Mouse (Mus musculus) liver, embryonic 11.5 days (tissue): ENCODE results near the gene Fosb. TPM values are rescaled to one million over a fixed set of nuclear protein-coding genes. Genes with fewer than 3 reads are reported as not detected.

Experiments
- ATAC-seq: fragments of 200-750 bp; cut with Nextera tagmentation; replicated peaks from 2 replicates; pipeline ENCODE4 v1.8.0; 2017; ENCODE audit warnings: moderate number of reproducible peaks, mild to moderate bottlenecking, moderate TSS enrichment, moderate library complexity; ENCODE audit not compliant: low FRiP score
- DNase-seq: peaks from one replicate; pipeline ENCODE4 v3.0.0-alpha.2; 2017; ENCODE audit warnings: low spot score
- H3K27ac ChIP-seq: fragments of 300-500 bp; sonication (generic); 2 replicates; pipeline ENCODE4 v1.5.1; 2014; ENCODE audit warnings: mild to moderate bottlenecking, low read depth, low read length, control low read depth
- H3K27me3 ChIP-seq: fragments of 300-500 bp; sonication (generic); replicated peaks from 2 replicates; pipeline ENCODE4 v1.6.1; 2014; ENCODE audit warnings: low read length, mixed read lengths; ENCODE audit not compliant: control insufficient read depth, insufficient read depth
- H3K36me3 ChIP-seq: fragments of 300-500 bp; sonication (generic); 2 replicates; pipeline ENCODE4 v1.6.1; 2014; ENCODE audit warnings: mild to moderate bottlenecking, low read length, moderate library complexity, mixed read lengths; ENCODE audit not compliant: control insufficient read depth, insufficient read depth
- H3K4me1 ChIP-seq: fragments of 300-500 bp; sonication (generic); replicated peaks from 2 replicates; pipeline ENCODE4 v1.6.1; 2014; ENCODE audit warnings: low read length, mixed read lengths; ENCODE audit not compliant: control insufficient read depth, insufficient read depth
- H3K4me2 ChIP-seq: fragments of 300-500 bp; sonication (generic); 2 replicates; pipeline ENCODE4 v1.6.1; 2014; ENCODE audit warnings: mild to moderate bottlenecking, control low read depth, moderate library complexity
- H3K4me3 ChIP-seq: fragments of 300-500 bp; sonication (generic); 2 replicates; pipeline ENCODE4 v1.5.1; 2014; ENCODE audit warnings: low read depth, low read length, control low read depth
- H3K9ac ChIP-seq: fragments of 300-500 bp; sonication (generic); 2 replicates; pipeline ENCODE4 v1.6.1; 2014; ENCODE audit warnings: low read depth, low read length, control low read depth
- H3K9me3 ChIP-seq: fragments of 300-500 bp; sonication (generic); 2 replicates; pipeline ENCODE4 v1.6.1; 2016; ENCODE audit warnings: low read length, inconsistent platforms, mixed read lengths; ENCODE audit not compliant: control insufficient read depth
- WGBS: fragments of 180-500 bp; shearing (Covaris S2); extraction: QIAGEN DNeasy Blood & Tissue Kit; methylation state at CpG from one replicate; pipeline ENCODE4 v1.1.7; 2014; 5-methylcytosine and 5-hydroxymethylcytosine counted together
- polyA plus RNA-seq: library from polyadenylated mRNA; unstranded; fragments of >200 nt; fragmentation: Nextera tagmentation; extraction: Ambion mirVana; gene quantifications from 2 replicates; pipeline ENCODE4 v1.2.1, GENCODE M21; 2014

The Fosb gene
- polyA plus RNA-seq, 1 experiment from 2014 or later: 0.07 TPM

DNA sequence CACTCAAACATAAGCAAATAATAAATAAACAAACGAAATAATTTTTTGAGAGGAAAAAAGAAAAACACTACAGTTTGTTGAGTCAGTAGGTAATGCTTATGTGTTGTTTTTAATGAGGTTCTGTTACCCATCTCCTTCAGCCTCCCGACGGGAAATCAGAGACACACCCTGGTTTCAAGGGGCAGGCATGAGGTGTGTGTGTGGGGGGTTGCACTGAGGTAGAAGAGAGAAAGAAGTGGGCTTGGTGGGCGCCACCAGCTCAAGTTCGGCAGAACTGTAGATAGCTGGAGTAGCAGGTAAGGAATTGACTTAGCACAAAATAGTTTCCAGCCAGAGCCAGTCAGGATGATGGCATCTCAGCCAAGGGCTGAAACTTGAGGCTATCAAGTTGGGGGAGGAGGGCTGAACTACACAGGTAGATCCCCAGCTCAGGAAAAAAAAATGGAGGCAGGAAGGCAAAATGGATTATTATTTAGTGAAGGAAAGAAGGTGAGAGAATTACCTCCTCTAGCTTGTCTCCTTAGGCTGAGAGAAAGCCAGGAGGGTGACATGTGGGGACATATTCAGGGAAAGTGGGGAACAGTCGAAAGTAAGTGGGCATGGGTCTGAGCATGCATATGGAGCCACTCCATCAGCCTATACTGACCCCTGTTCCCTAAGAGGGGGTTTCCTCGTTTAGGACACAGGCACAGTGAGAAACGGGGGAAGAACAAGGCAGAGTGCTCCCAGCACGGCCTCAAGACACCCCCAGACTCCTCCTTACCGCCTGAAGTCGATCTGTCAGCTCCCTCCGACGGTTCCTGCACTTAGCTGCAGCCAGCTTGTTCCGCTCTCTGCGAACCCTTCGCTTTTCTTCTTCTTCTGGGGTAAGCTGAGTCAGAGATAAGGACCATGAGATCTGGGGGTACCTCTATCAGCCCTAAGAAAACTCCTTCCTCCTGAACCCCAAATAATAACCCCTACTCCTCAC, 3.8 kb downstream of the Fosb start:
- peaks cover 14% of the 10 kb centered on the region for H3K4me1 ChIP-seq
- 48% methylated on average over 16 of the region's 16 CpGs for WGBS

DNA sequence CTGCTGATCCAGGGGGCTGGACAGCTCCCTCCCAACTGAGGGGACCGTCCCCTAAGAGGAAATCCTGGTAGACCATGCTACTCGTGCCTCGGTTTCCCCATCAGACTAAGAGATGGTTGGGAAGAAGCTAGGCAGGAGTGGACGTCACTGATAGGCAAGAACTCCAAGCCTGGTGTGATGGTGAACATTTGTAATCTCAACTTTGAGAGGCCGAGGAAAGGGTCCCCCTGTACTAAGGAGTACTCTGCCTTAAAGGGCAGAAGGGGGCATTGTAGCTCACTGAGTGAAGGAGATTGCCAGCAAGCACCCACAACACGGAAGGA, 4.5 kb downstream of the Fosb start:
- no peak overlapping the region for H3K27ac ChIP-seq
- H3K4me1 ChIP-seq: peaks cover 12% of the 10 kb centered on the region
- H3K36me3 ChIP-seq: no peaks in the 10 kb centered on the region
- H3K9ac ChIP-seq: no peak overlapping the region
- peak overlapping the region; percentile 36; the same call in 1 of the 2 replicates for H3K4me3 ChIP-seq
- peaks cover 63% of the 10 kb centered on the region for H3K27me3 ChIP-seq
- DNase-seq (no peak), ATAC-seq (no peak)
- 9% methylated on average over 6 of the region's 6 CpGs for WGBS
- H3K9me3 ChIP-seq: no peaks in the 10 kb centered on the region
- H3K4me2 ChIP-seq: peak overlapping the region; percentile 59; the same call in 1 of the 2 replicates

More for the DNA sequence above, 3.8 kb downstream of the Fosb start:
- Histone ChIP-seq H3K9ac (no peak overlapping the region), H3K4me3 (no peak overlapping the region), H3K27ac (no peak overlapping the region), H3K36me3 (no peaks in the 10 kb centered on the region), H3K9me3 (no peaks in the 10 kb centered on the region), H3K4me2 (no peak overlapping the region), H3K27me3 (peaks cover 63% of the 10 kb centered on the region)
- ATAC-seq (no peak), DNase-seq (no peak)

DNA sequence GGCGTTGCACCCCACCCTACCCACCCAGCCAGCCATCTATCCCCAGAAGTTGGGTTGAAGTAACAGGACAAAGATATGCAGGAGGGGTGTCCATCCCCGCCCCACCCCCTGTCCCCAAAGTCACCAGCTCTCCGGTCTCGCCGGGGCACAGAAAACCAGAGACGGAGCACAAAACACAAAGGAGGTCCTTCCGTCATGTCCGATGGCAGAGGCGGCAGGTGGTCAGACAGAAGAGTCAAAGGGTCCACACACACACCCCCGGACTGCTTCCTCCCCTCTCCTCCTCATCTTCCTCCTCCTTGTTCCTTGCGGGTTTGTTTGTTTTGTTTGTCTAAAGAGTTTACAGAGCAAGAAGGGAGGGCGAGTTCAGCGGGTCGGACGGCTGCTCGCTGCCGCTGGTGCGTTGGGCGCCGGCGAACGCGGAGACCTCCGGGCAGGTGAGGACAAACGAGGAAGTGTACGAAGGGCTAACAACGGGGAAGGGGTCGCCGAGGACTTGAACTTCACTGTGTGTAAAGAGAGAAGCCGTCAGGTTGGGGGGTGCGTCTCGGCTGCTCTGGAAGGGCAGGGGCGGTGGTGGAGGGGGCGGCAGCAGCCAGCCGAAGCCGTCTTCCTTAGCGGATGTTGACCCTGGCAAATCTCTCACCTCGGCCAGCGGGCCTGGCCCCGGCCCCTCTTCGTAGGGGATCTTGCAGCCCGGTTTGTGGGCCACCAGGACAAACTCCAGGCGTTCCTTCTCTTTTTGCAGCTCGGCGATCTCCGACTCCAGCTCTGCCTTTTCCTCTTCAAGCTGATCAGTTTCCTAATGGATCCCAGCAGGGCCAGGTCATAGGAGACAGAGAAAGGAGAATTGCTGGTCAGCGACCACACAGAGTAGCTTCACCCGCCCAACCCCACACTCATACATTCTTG, 5.1 kb downstream of the Fosb start:
- no peak for ATAC-seq
- H3K4me3 ChIP-seq: peak overlapping the region; percentile 36
- peaks cover 63% of the 10 kb centered on the region for H3K27me3 ChIP-seq
- H3K4me2 ChIP-seq: peak overlapping the region; percentile 59
- no peaks in the 10 kb centered on the region for H3K9me3 ChIP-seq
- no peak overlapping the region for H3K27ac ChIP-seq
- no peaks in the 10 kb centered on the region for H3K36me3 ChIP-seq
- DNase-seq: no peak
- H3K9ac ChIP-seq: no peak overlapping the region
- WGBS: 3% methylated on average over 48 of the region's 48 CpGs
- peaks cover 12% of the 10 kb centered on the region for H3K4me1 ChIP-seq

DNA sequence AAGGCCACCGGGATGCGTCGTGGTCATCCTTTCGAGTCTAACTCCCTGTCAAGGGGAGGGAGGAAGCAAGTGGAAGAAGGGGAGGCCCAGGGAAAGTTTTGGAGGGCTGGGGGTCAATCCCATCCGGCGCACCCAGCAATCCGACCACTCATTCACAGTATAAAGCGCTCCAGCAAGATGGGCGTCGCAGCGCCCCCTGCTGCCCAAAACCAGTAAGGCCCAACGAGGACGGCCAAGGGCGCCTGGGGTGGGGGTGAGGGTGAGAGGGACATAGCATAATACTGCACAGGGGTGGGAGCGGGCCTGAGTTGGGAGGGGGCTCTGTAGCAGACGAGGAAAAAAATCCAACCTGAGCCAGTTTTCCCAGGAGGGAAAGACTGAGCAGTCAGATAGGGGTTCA, 6.1 kb downstream of the Fosb start:
- no peak for ATAC-seq
- no peaks in the 10 kb centered on the region for H3K36me3 ChIP-seq
- H3K4me1 ChIP-seq: peaks cover 6% of the 10 kb centered on the region
- 2% methylated on average over 16 of the region's 16 CpGs for WGBS
- peak; percentile 81 for DNase-seq
- H3K27ac ChIP-seq: no peak overlapping the region
- peak overlapping the region; percentile 50 for H3K4me2 ChIP-seq
- H3K27me3 ChIP-seq: peaks cover 63% of the 10 kb centered on the region
- H3K4me3 ChIP-seq: peak overlapping the region; percentile 28; the same call in 1 of the 2 replicates
- H3K9me3 ChIP-seq: no peaks in the 10 kb centered on the region
- no peak overlapping the region for H3K9ac ChIP-seq

DNA sequence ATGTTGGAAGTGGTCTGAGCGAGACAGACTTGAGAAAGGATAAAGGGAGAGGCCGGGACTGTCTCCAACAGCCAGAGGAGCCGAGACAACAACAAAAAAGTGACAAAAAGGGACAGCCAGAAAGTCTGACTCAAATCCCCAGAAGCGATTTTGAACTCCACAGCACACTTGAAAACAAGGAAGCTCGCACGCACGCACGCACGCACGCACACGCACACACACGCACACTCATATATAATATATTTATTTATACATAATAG, 6.9 kb downstream of the Fosb start:
- no peak overlapping the region for H3K4me2 ChIP-seq
- no peak overlapping the region for H3K27ac ChIP-seq
- no peak overlapping the region for H3K4me3 ChIP-seq
- peaks cover 6% of the 10 kb centered on the region for H3K4me1 ChIP-seq
- DNase-seq (no peak), ATAC-seq (no peak)
- no peaks in the 10 kb centered on the region for H3K36me3 ChIP-seq
- peaks cover 63% of the 10 kb centered on the region for H3K27me3 ChIP-seq
- H3K9ac ChIP-seq: no peak overlapping the region
- no peaks in the 10 kb centered on the region for H3K9me3 ChIP-seq
- WGBS: 75% methylated on average over 12 of the region's 12 CpGs

DNA sequence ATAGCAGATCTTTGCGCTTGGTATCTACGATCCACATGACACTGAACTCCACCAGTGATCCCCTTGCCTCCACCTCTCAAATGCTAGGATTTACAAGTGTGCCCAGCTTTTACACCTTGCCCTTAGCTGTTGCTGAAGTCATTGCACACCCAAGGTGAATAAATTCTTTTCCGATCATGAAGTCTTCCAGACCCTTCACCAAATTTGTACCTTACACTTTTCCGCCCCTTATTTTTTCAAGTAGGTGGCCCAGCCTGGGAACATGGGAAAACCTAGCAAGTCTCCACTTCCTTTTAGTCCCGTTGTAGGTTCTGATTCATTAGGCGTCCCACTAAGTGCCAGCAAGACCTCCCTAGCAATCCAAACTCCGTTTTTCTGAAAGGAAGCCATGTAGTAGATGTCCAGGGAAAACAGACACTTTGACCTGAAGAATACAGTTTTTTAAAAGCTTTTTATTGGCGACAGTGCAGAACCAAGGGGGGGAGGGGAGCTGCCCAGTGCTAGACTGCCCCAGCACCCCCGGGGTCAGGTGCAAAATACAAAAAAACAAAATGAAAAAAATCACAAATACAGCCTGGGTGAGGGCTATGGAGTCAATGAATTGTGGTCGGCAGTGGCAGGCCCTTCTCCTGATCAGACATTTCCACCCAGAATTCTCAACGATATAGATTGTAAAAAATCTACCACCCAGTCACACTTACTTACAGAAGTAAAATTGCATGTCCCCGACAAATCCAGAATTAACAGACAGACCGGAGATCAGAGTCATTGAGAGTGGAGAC, 7.4 kb downstream of the Fosb start:
- no peak overlapping the region for H3K27ac ChIP-seq
- no peaks in the 10 kb centered on the region for H3K36me3 ChIP-seq
- ATAC-seq (no peak), DNase-seq (no peak)
- peaks cover 6% of the 10 kb centered on the region for H3K4me1 ChIP-seq
- WGBS: 49% methylated on average over 13 of the region's 13 CpGs
- H3K27me3 ChIP-seq: peaks cover 62% of the 10 kb centered on the region
- 0 out of 2 replicates have a peak overlapping the region, but pooled peaks have one; percentile 10 for H3K4me3 ChIP-seq
- no peak overlapping the region for H3K9ac ChIP-seq
- peak overlapping the region; percentile 38; the same call in 1 of the 2 replicates for H3K4me2 ChIP-seq
- no peaks in the 10 kb centered on the region for H3K9me3 ChIP-seq

DNA sequence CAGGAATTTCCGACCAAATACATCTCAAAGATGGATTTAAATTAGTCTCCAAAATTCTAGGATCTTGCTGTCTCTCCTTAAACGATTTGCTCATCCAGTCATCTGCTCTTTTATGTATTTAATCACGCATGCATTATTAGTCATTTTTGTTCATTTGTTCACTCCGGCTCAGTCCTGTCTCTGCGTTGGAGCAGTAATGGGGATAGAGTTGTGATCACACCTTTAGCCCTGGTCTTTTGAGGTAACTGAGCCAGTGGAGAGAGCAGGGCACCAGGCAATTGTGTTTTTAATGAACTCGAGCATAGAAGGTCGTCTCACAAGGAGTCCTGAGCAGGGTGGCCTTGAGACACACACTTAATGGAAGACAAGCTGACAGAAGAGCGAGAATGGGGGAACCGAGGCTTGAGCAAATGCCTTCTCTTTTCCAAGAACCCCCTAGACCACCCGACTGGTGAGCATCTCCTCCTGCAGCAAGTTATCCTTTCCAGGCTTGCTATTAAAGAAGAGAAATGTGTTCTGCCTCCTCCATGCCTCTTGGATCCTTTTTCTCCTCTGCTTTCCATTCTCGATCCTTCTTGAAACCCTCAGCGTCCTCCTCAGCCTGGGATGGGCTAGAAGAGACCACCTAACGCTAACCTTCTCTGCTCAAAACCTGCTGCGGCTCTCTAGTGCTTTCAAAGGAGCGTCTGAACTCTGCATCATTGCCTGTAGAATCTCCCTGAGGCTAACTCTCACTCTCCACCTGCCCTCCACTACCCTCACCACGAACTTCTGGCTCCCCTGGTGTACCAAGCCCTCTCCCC, 8.2 kb downstream of the Fosb start:
- 13% methylated on average over 16 of the region's 16 CpGs for WGBS
- Histone ChIP-seq H3K4me1 (peaks cover 6% of the 10 kb centered on the region), H3K36me3 (no peaks in the 10 kb centered on the region), H3K9ac (no peak overlapping the region), H3K9me3 (no peaks in the 10 kb centered on the region), H3K27me3 (peaks cover 54% of the 10 kb centered on the region), H3K4me2 (peak overlapping the region; percentile 38), H3K4me3 (peak overlapping the region; percentile 10; the same call in 1 of the 2 replicates), H3K27ac (no peak overlapping the region)
- ATAC-seq (no peak), DNase-seq (no peak)
